Mouse (Mus musculus): Measurements from ENCODE around the gene Adrm1.
A peak's percentile ranks its signal among the peaks of the same experiment; 100 is the strongest.

The Adrm1 gene

GRCm38 (mm10) chr2:180184752-180185109 is 13.4 kb downstream of the Adrm1 start:
- DNase-seq (ENCODE audit: low spot score): no peak

GRCm38 (mm10) chr2:180185686-180186085 is 14.4 kb downstream of the Adrm1 start:
- no peak for DNase-seq (ENCODE audit: low spot score)

- DNase-seq (ENCODE audit: low spot score): no peak
Observed at GRCm38 (mm10) chr2:180187362-180187761, 16.1 kb downstream of the Adrm1 start.

GRCm38 (mm10) chr2:180196610-180197322 is 25.5 kb downstream of the Adrm1 start:
- no peak for DNase-seq (ENCODE audit: low spot score)

DNA sequence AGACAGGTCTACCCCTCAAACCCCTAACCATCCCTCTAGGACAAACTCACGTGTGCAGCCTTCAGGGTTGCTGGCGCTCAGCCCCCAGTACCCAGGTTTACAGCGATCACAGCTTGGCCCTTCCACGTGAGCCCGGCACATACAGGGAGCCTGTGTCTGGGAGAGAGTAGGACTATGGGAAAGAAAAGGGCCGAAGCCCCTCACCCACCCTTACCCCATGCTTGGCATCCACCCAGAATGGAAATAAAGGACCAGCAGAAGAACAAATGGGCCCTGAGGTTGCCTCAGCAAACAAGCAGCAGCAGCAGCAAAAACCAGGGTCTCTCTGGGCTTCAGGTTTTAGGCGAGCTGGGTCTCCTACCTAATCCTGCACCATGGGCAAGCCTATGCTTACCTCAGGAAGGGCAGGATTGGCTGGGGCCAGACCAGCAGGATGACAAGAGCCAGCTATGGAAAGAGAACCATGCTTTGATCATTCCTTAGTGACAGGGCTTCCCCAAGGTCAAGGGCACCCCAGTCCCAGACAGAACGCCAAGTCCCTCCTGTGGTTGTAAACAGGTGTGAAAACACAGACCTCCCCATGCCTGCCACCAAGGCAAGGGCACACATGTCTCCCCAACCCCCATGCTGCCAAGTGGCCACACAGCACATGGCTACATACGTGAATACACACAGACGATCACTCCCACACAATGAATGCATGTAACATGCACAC is 26.2 kb downstream of the Adrm1 start:
- DNase-seq (ENCODE audit: low spot score): no peak

DNA sequence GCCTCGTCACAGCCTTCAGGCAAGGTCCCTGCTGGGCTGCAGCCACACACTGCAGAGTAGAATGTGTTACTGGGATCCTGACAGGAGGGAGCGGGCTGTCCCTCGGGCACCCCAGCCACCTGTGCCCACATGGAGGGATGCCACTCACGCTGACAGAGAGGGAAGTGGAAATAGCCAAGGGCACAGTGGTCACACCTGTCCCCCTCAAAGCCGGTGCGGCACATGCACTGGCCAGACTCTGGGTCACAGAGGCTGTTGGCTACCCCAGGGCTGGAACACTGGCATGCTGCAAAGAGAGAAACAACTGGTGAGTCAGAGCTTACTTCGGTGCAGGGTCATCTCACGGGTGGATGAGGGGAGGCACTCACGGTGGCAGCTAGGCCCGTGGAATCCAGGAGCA is 27.5 kb downstream of the Adrm1 start:
- DNase-seq (ENCODE audit: low spot score): no peak

DNA sequence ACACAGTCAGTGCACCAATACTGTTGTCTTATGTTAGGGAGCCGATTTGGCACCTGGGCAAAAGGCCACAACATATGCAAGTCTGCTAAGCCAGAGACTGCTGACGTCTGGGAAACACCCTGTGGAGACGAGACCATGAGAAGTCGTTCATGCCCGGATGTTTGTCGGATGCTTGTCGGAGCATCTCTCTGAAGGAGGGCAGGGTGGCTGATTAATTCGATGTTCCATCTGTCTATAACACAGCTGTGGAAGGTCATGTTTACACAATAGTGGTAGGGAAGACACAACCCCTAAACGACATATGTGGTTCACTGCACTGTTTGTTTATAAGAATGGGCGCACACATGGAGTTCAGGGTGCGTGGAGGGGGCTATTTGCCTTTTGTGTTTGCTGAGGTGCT is 29.4 kb downstream of the Adrm1 start:
- no peak for DNase-seq (ENCODE audit: low spot score)

DNA sequence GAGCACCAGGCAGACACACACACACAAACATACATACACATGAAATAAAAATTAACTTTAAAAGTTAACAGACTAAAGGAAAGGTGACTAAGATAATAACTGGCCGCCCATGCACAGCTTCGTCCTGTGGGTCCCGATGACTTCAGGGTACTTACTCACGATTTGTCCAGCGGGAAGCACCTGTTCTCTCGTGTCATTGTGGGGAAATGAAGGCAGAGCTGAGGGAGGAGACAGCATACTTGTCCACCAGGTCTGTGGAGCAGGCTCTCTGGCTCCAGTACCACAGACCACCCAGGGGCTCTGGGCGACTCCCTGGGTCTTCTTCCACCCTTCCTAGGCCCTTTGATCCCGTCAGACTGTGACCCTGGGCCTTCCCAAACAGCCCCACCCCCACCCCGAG is 30.0 kb downstream of the Adrm1 start:
- no peak for DNase-seq (ENCODE audit: low spot score)

GRCm38 (mm10) chr2:180202263-180202662 is 31.0 kb downstream of the Adrm1 start:
- no peak for DNase-seq (ENCODE audit: low spot score)

GRCm38 (mm10) chr2:180202805-180203204 is 31.5 kb downstream of the Adrm1 start:
- no peak for DNase-seq (ENCODE audit: low spot score)

GRCm38 (mm10) chr2:180204501-180204900 is 33.2 kb downstream of the Adrm1 start:
- no peak for DNase-seq (ENCODE audit: low spot score)

DNA sequence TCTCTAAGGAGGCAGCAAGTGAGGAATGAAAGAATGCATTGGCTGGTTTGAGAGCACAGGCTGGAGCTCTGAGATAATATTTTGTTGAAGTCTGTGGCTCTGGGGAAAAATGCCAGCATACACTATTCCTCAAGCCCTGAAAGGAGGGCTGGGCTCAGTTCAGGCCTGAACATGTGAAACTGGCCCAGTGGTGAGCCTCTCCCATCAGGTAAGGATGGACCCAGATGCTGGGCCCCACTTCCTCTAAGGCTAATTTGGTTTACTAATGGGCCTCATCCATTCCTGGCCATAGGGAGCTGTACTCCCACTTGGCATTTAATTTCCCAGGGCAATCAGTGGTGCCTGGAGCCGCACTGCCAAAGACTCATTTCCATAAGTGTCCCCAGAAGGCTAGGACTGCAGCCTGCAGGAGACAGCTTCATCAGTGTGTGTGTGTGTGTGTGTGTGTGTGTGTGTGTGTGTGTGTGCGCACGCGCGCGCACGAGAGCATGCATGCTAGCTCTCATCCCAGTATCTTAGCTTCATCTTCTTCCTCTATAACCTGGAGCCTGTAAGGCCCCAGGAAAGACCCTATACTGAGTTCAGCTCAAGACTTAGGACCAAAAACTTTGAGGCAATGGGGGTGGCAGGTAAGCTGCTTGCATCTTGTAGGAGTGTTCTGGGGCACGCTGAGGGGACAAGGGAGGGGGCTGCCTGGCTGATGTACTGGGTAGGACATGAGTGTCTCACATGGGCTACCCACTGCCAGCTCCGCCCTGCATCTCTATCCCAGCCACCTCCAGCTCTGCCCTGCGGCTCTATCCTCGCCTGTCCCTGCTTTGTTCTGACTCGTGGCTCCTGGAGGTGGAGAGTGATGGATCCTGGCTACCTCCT is 34.0 kb downstream of the Adrm1 start:
- no peak for DNase-seq (ENCODE audit: low spot score)

- no peak for DNase-seq (ENCODE audit: low spot score)
Observed at GRCm38 (mm10) chr2:180205956-180206280, 34.6 kb downstream of the Adrm1 start.

DNA sequence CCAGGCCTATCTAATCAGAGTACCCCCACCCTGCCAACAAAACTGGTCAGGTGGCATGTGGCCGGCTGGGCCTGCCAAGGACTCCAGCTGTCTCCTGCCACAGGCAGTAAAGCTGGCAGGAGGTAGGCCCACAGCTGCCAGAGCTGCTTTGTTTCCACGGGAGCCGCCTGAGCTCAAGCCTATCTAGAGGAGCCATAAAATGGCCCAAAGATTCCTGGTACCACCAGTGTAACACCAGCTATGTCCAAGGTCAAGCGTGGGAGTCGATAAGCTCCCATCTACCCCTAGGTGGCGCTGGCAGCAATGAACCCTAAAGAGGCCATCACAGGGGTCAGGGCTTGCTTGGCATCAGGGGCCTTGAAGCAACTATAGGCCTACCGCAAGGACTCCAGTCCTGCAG is 36.6 kb downstream of the Adrm1 start:
- peak; percentile 81 for DNase-seq (ENCODE audit: low spot score)

DNA sequence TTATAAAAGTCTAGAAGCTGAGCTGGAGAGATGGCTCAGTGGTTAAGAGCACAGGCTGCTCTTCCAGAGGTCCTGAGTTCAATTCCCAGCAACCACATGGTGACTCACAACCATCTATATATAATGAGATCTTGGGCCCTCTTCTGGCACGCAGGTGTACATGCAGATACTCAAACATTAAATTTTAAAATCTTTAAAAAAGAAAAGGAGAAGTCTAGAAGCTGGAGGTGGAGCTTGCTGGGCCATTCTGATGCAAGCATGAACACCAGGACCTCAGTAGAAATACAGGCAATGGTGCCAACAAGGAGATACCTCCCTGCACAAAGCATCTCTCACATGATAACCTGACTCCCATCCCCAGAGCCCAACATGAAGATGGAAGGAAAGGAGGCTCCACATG is 37.7 kb downstream of the Adrm1 start:
- DNase-seq (ENCODE audit: low spot score): no peak

DNA sequence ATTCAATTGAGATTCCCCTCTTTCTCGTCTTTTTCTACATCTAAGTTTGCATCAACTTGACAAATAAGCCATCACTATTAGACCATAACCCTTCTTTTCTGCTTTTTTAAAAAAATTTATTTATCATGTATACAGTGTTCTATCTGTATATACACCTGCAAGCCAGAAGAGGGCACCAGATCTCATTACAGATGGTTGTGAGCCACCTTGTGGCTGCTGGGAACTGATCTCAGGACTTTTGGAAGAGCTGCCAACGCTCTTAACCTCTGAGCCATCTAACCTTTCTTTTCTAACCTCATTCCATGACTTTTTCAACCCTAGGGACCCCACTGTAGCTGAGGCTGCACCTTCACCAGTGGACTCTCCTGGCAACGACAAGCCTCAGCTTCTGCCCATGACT is 41.0 kb downstream of the Adrm1 start:
- no peak for DNase-seq (ENCODE audit: low spot score)

GRCm38 (mm10) chr2:180214352-180214978 is 43.2 kb downstream of the Adrm1 start:
- no peak for DNase-seq (ENCODE audit: low spot score)

GRCm38 (mm10) chr2:180215011-180215461 is 43.8 kb downstream of the Adrm1 start:
- DNase-seq (ENCODE audit: low spot score): no peak

GRCm38 (mm10) chr2:180215951-180216350 is 44.7 kb downstream of the Adrm1 start:
- no peak for DNase-seq (ENCODE audit: low spot score)

- no peak for DNase-seq (ENCODE audit: low spot score)
Observed at GRCm38 (mm10) chr2:180216921-180217320, 45.6 kb downstream of the Adrm1 start.

DNA sequence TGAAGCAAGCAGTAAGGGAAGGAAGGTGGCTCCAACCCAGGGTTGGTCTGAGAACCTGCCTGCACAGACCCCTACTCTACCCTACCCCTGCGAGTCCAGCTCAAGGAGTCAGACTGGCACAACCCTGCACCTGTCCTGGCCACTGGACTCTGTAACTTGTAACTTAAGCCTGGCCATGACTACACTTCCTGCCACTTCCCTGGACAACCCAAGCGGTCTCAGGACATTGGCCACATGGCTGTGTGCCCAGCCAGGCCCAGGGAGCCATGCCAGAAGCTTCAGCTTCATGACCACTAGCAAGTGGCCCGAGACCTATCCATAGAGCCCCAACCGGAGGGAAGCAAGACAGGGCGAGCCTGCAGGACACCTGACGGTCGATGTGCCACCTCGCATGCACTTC is 46.3 kb downstream of the Adrm1 start:
- no peak for DNase-seq (ENCODE audit: low spot score)

DNA sequence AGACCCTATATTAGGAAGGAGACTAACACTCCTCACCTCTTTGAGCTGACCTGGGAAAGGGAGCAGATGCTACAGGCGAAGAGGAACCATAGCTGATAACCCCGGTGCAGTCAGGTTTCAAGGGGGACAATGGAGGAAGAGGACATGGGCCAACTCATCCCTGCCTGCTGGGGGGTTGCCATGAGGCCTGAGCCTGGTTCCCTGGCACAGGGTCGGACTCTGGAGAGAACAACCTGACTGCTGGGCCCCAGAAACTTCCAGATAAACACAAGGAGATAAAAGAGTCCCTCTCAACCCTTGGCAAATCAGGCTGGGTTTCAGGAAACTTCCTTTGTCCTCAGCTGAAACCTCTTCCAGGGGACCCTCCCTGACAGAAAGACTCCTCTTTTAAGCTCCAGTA is 47.0 kb downstream of the Adrm1 start:
- no peak for DNase-seq (ENCODE audit: low spot score)

Data from embryo, embryonic 10 days (tissue).